Mouse (Mus musculus) stomach, postnatal 0 days (tissue): ENCODE data around the gene Dhodh.

Experiments
- CTCF ChIP-seq: IDR thresholded peaks from 2 replicates; pipeline ENCODE4 v1.5.1; 2016; ENCODE audit warnings: antibody characterized with exemption, low read depth, mild to moderate bottlenecking, moderate library complexity
- EP300 ChIP-seq: optimal IDR thresholded peaks from 2 replicates; pipeline ENCODE3; 2016; ENCODE audit warnings: antibody characterized with exemption

- TF ChIP-seq CTCF (no peak), EP300 (no peak)
These were observed 16.3 kb downstream of the Dhodh start for GRCm38 (mm10) chr8:109592164-109592563.
